Mouse (Mus musculus): ENCODE data around the gene Rrp9. TPM values are rescaled to one million over a fixed set of nuclear protein-coding genes. Genes with fewer than 3 reads are reported as not detected.

Gene Rrp9
- total RNA-seq, 2 experiments from 2014 or later: 25.9 to 37.0 TPM

DNA sequence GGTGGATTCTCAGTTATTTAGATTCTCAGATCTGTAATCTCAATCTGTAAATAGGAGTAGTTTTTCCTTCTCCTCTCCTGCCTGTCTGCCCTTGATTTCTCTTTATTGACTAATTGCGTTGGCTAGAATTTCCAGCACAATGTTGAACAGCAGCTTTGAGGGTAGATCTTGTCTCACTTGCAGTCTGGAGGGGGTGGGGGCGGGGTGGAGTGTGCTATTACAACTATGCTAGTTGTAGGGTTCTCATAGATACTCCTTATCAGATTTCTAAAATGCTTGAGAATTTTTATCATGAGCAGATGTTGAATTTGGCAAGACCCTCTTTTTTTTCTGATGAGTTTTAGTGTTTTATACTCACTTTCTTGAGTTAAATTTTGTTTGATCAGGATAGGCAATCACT is 43.7 kb downstream of the Rrp9 start:
- no peak for DNase-seq

DNA sequence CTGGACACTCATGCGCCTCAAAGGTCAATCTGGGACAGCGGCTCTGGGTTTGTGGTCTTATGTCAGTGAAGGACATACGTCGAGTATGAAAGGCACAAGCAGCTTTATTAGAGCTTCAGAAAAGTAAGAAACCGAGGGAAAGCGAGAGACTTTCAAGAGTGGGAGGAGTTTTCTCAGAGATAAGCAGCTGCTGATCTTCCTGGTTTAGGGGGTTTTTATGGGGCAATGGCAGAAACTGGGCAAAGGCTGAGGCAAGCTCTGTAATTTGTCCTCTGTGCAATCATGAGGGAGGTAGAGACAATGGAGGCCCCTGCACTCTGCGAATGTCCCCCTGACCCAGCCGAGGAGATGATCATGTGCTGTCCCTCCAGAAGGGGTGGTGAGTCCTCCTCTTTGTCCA is 44.1 kb downstream of the Rrp9 start:
- DNase-seq: no peak

DNA sequence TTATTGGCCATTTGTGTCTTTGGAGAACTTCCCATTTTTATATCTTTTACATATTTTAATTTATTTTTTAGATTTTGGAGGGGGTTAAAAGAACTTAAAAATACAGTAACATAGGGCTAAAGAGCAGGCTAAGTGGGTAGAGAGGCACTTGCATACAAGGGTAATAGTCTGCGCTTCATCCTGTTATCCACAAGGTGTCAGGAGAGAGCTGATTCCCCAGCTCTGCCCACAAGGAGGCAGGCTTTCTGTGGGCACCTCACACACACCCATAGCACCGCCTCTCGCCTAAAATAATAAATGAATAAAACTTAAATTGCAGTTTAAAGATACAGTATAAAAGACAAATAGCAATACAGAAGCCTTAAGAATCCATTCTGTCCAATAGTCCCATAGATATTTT is 56.1 kb downstream of the Rrp9 start:
- peak; percentile 13 for DNase-seq

DNA sequence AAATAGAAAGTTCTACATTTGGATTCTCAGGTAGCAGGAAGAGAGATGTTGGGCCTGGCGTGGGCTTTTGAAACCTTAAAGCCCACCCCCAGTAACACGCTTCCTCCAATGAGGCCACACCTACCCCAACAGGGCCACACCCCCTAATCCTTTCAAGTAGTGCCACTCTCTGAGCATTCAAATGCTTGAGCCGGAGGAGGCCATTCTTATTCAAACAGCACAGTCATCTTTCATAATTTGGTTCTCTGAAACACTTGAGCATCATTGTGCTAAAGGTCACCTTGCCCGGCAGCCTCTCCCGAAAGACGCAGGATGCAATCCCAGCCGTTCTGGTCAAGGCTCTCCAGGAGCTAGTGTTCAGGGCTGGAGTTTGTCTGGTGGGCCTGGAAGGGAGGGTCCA is 58.5 kb downstream of the Rrp9 start:
- DNase-seq: no peak

DNA sequence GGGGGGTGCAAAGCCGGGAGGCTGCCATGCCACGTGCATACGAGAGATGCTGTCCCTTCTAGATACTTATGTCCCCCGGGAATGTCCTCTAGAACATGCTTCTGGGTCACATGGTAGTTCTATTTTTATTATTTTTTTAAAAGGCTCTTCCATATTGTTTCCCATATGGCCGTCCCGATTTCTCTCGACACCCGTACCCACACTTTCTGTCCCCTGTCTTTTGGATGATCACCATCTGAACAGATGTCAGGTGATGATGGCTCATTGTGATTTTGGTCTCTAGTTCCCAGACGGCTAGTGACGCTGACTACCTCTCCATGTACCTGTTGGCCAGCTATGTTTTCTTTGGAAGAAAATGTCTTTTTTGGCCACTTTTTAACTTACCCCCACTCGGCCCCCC is 59.2 kb downstream of the Rrp9 start:
- no peak for DNase-seq

Other genes starting within 250 kb of the Rrp9 start
- gene Alas1, start 227.3 kb upstream of the Rrp9 start, total RNA-seq (2021): 1,000 to 10,000 TPM in 1 of 2 experiments, 100 to 1,000 TPM in 1; 940 to 1,609 TPM
- gene Poc1a, start 194.9 kb upstream of the Rrp9 start, total RNA-seq (2021): 1 to 10 TPM; 7.3 to 8.8 TPM
- 10 to 100 TPM; 21.0 to 26.1 TPM for gene Dusp7, start 107.3 kb upstream of the Rrp9 start, total RNA-seq (2021)
- gene Rpl29, start 46.5 kb upstream of the Rrp9 start, total RNA-seq (2021): 100 to 1,000 TPM; 485 to 490 TPM
- gene Acy1, start 37.6 kb upstream of the Rrp9 start, total RNA-seq (2021): 10 to 100 TPM; 21.3 to 23.1 TPM
- 10 to 100 TPM; 30.7 to 32.6 TPM for gene Abhd14b, start 28.5 kb upstream of the Rrp9 start, total RNA-seq (2021)
- gene Abhd14a, start 28.3 kb upstream of the Rrp9 start, total RNA-seq (2021): 10 to 100 TPM; 20.6 to 24.6 TPM
- gene Pcbp4, start 22.7 kb upstream of the Rrp9 start, total RNA-seq (2021): 10 to 100 TPM; 28.6 to 42.5 TPM
- under 1 TPM; 0.27 to 0.48 TPM for gene Gpr62, start 10.0 kb upstream of the Rrp9 start, total RNA-seq (2021)
- gene Parp3, start 986 bp downstream of the Rrp9 start, total RNA-seq (2021): 10 to 100 TPM; 14.4 to 28.6 TPM
- not detected for gene Iqcf1, start 24.0 kb downstream of the Rrp9 start, total RNA-seq (2021)
- not detected for gene Iqcf5, start 38.6 kb downstream of the Rrp9 start, total RNA-seq (2021)
- not detected for gene Iqcf3, start 85.7 kb downstream of the Rrp9 start, total RNA-seq (2021)
- not detected for gene Iqcf4, start 95.0 kb downstream of the Rrp9 start, total RNA-seq (2021)
- gene Iqcf6, start 150.6 kb downstream of the Rrp9 start, total RNA-seq (2021): not detected
- not detected for gene Grm2, start 180.1 kb downstream of the Rrp9 start, total RNA-seq (2021)
- 10 to 100 TPM; 76.4 to 79.0 TPM for gene Tex264, start 210.0 kb downstream of the Rrp9 start, total RNA-seq (2021)